Mouse (Mus musculus) ES-Bruce4 (cell line): ENCODE results near the gene Bahd1. TPM values are rescaled to one million over a fixed set of nuclear protein-coding genes. Genes with fewer than 3 reads are reported as not detected.

Source experiments
- H3K27ac ChIP-seq: 2 replicates; pipeline ENCODE4 v1.5.1; 2012; ENCODE audit warnings: low read length, inconsistent platforms; ENCODE audit not compliant: insufficient read depth
- H3K27me3 ChIP-seq: 2 replicates; pipeline ENCODE4 v1.6.1; 2012; ENCODE audit warnings: mild to moderate bottlenecking, low read length, inconsistent platforms; ENCODE audit not compliant: control insufficient read depth, poor library complexity, insufficient read depth, severe bottlenecking
- H3K36me3 ChIP-seq: 2 replicates; pipeline ENCODE4 v1.6.1; 2012; ENCODE audit warnings: inconsistent platforms, mild to moderate bottlenecking, low read length, moderate library complexity; ENCODE audit not compliant: control insufficient read depth, poor library complexity, insufficient read depth, severe bottlenecking
- H3K4me1 ChIP-seq: one replicate; pipeline ENCODE4 v1.8.1; 2011; ENCODE audit warnings: low read length; ENCODE audit not compliant: control insufficient read depth, insufficient read depth
- H3K4me3 ChIP-seq: 2 replicates; pipeline ENCODE4 v1.5.1; 2011; ENCODE audit warnings: low read depth, mild to moderate bottlenecking, low read length
- H3K9ac ChIP-seq: 2 replicates; pipeline ENCODE4 v1.6.1; 2012; ENCODE audit warnings: low read depth, mild to moderate bottlenecking, inconsistent platforms; ENCODE audit not compliant: poor library complexity, severe bottlenecking
- H3K9me3 ChIP-seq: replicated peaks from 2 replicates; pipeline ENCODE4 v1.6.1; 2012; ENCODE audit warnings: mild to moderate bottlenecking, low read length, inconsistent platforms; ENCODE audit not compliant: control insufficient read depth, poor library complexity, insufficient read depth, severe bottlenecking
- CTCF ChIP-seq: IDR thresholded peaks from one replicate; pipeline ENCODE4 v1.8.1; 2011; ENCODE audit warnings: low read depth, low read length
- EP300 ChIP-seq: IDR thresholded peaks from 2 replicates; pipeline ENCODE4 v1.6.1; 2011; ENCODE audit warnings: low read depth, low read length; ENCODE audit not compliant: insufficient read depth
- POLR2A ChIP-seq: IDR thresholded peaks from one replicate; pipeline ENCODE4 v1.8.1; 2011; ENCODE audit warnings: low read length; ENCODE audit not compliant: insufficient read depth
- polyA plus RNA-seq: library from polyadenylated mRNA; stranded (reverse); fragments of >200 nt; gene quantifications from 2 replicates; pipeline ENCODE4 v1.2.4, GENCODE M21; 2011; ENCODE audit warnings: low read depth; ENCODE audit not compliant: missing spikeins, insufficient read depth, insufficient read length

The Bahd1 gene
- polyA plus RNA-seq, 1 experiment, result 12.2 TPM

- H3K4me3 ChIP-seq, result no peak overlapping the region
- TF ChIP-seq CTCF (no peak), POLR2A (no peak), EP300 (no peak)
- H3K27ac ChIP-seq, result no peak overlapping the region
- no peaks in the 10 kb centered on the region for H3K9me3 ChIP-seq
- no peaks in the 10 kb centered on the region for H3K36me3 ChIP-seq
- no peaks in the 10 kb centered on the region for H3K4me1 ChIP-seq
- H3K27me3 ChIP-seq, result no peaks in the 10 kb centered on the region
- no peak overlapping the region for H3K9ac ChIP-seq
These were observed 63.0 kb downstream of the Bahd1 start for GRCm38 (mm10) chr2:118963007-118963675.

- Histone ChIP-seq H3K27me3 (no peaks in the 10 kb centered on the region), H3K9ac (no peak overlapping the region), H3K36me3 (no peaks in the 10 kb centered on the region), H3K4me3 (no peak overlapping the region), H3K9me3 (no peaks in the 10 kb centered on the region), H3K27ac (no peak overlapping the region), H3K4me1 (no peaks in the 10 kb centered on the region)
- TF ChIP-seq POLR2A (no peak), CTCF (no peak), EP300 (no peak)
These were observed 63.5 kb downstream of the Bahd1 start for GRCm38 (mm10) chr2:118963676-118964012.

GRCm38 (mm10) chr2:118969585-118970147, 69.5 kb downstream of the Bahd1 start:
- Histone ChIP-seq H3K4me1 (no peaks in the 10 kb centered on the region), H3K9me3 (no peaks in the 10 kb centered on the region), H3K4me3 (no peak overlapping the region), H3K27me3 (0 out of 2 replicates have a peak, but pooled peaks cover 1% of the 10 kb centered on the region), H3K9ac (no peak overlapping the region), H3K27ac (no peak overlapping the region), H3K36me3 (no peaks in the 10 kb centered on the region)
- TF ChIP-seq CTCF (no peak), EP300 (no peak), POLR2A (no peak)

- H3K9me3 ChIP-seq, result no peaks in the 10 kb centered on the region
- 0 out of 2 replicates have a peak, but pooled peaks cover 2% of the 10 kb centered on the region for H3K27me3 ChIP-seq
- no peaks in the 10 kb centered on the region for H3K4me1 ChIP-seq
- H3K27ac ChIP-seq, result no peak overlapping the region
- H3K4me3 ChIP-seq, result no peak overlapping the region
- no peak for TF ChIP-seq EP300
- no peak for TF ChIP-seq CTCF
- TF ChIP-seq POLR2A, result no peak
- H3K36me3 ChIP-seq, result no peaks in the 10 kb centered on the region
- no peak overlapping the region for H3K9ac ChIP-seq
These were observed 71.9 kb downstream of the Bahd1 start for GRCm38 (mm10) chr2:118972048-118972447.

GRCm38 (mm10) chr2:118972687-118973376, 72.7 kb downstream of the Bahd1 start:
- Histone ChIP-seq H3K4me1 (no peaks in the 10 kb centered on the region), H3K36me3 (no peaks in the 10 kb centered on the region), H3K27me3 (0 out of 2 replicates have a peak, but pooled peaks cover 2% of the 10 kb centered on the region), H3K9ac (peak overlapping the region; percentile 26; the same call in 1 of the 2 replicates), H3K4me3 (peak overlapping the region; percentile 44; the same call in 1 of the 2 replicates), H3K9me3 (no peaks in the 10 kb centered on the region), H3K27ac (no peak overlapping the region)
- peak; percentile 70 for TF ChIP-seq CTCF
- no peak for TF ChIP-seq EP300

Other genes with a start within 250 kb of the Bahd1 start
- gene Pak6, start 237.1 kb upstream of the Bahd1 start, polyA plus RNA-seq, result 2.1 and 2.3 TPM in 2 replicates
- gene Ankrd63, start 196.4 kb upstream of the Bahd1 start, polyA plus RNA-seq, result not detected in 2 replicates
- not detected in 2 replicates for gene Plcb2, start 171.9 kb upstream of the Bahd1 start, polyA plus RNA-seq
- 3.6 and 3.8 TPM in 2 replicates for gene Inafm2, start 154.6 kb upstream of the Bahd1 start, polyA plus RNA-seq
- 0.38 and 0.51 TPM in 2 replicates for gene Ccdc9b, start 137.7 kb upstream of the Bahd1 start, polyA plus RNA-seq
- gene Phgr1, start 127.6 kb upstream of the Bahd1 start, polyA plus RNA-seq, result not detected in 2 replicates
- gene Disp2, start 120.7 kb upstream of the Bahd1 start, polyA plus RNA-seq, result not detected in 2 replicates
- 119 and 127 TPM in 2 replicates for gene Knstrn, start 86.4 kb upstream of the Bahd1 start, polyA plus RNA-seq
- 28.7 and 30.3 TPM in 2 replicates for gene Ivd, start 38.4 kb upstream of the Bahd1 start, polyA plus RNA-seq
- 9.3 and 10.3 TPM in 2 replicates for gene Chst14, start 26.1 kb downstream of the Bahd1 start, polyA plus RNA-seq
- gene Ccdc32, start 129.0 kb downstream of the Bahd1 start, polyA plus RNA-seq, result 8.7 and 9.2 TPM in 2 replicates
- gene Rpusd2, start 134.4 kb downstream of the Bahd1 start, polyA plus RNA-seq, result 16.2 and 16.8 TPM in 2 replicates
- gene Knl1, start 146.7 kb downstream of the Bahd1 start, polyA plus RNA-seq, result 90.2 and 96.0 TPM in 2 replicates
- gene Rad51, start 212.4 kb downstream of the Bahd1 start, polyA plus RNA-seq, result 117 and 128 TPM in 2 replicates